Mouse (Mus musculus): ENCODE measurements at regions not wholly inside any gene's neighbourhood (a gene's known extent, or its start where the extent isn't known, plus 50 kb on each side); places are given as distances from the start of the nearest gene placed in this dataset.

DNA sequence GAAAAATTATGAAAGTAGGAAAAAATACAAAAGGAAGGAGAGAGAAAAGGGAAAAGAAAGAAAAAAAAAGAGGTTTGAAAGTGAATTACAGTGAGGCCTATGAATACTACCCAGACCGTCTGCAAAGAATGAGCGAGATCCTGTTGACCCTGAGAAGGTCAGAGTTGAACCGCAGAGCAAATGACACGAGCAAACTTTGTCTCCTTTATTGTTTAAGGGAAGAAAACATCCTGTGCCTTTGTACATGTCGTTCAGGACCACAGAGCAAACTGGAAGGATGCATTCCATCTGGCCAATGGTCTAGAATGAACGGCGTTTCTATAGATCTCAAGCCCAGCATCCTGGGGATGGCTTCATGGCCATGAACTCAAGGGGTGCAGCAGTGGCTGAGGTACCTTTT, 270.6 kb upstream of the Zfp637 start:
- DNase-seq (ENCODE audit: low spot score), result no peak

DNA sequence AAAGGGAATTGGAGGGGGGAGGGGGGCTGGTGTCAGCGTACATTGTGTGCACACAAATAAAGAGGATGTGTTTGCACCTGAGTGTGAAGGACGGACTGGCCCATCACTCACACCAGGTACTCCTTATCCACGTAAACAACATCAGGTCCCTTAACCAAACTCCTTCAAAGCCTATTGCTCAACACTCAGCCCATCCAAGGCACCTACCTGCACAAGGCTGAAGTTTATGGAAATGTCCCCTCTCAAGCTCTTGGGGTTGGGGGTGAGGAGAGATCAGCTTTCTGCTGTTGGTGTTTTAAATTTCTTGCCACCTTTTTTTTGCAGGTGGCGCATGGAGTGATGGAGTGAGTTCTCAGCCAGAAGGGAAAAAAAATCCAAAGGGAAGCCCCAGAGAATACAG, 270.2 kb upstream of the Zfp637 start:
- DNase-seq (ENCODE audit: low spot score), result no peak

DNA sequence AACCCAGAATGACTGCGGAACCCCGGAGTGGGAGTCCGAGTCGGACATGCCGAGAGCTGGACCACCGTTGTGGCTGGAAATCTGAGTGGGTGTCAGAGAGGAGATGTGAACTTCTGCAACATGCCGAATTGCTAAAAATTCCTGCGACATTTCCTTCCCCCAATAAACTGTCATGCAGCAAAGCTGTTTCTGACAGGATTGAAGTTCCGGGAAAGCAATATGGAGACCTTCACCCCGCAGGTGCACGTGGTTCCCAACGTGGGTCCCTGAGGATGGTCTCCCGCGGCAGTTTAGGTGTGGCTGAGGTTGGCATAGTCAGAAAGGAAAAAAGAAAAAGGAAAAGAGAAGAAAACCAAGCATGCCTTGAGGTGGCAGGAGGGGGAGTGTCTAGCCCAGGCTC, 269.0 kb upstream of the Zfp637 start:
- DNase-seq (ENCODE audit: low spot score), result no peak

DNA sequence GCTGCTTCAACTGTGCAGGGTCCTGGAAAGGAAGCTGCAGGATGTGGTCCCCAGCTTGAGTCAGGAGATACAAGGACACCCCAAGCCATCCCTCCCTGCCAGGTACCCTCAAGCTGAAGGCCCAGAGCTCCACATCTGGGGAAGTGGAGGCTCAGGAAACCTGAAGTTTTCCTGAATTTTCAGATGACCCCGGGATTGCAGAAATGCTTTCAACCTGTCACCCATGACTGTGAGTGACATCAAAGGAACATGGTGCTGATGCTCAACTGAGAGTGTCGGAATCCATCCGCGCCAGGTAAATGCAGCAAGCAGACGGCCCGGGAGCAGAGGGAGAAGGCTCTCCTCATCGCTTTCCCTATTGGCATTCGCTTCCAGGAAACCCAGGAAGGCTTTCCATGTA, 267.6 kb upstream of the Zfp637 start:
- no peak for DNase-seq (ENCODE audit: low spot score)

DNA sequence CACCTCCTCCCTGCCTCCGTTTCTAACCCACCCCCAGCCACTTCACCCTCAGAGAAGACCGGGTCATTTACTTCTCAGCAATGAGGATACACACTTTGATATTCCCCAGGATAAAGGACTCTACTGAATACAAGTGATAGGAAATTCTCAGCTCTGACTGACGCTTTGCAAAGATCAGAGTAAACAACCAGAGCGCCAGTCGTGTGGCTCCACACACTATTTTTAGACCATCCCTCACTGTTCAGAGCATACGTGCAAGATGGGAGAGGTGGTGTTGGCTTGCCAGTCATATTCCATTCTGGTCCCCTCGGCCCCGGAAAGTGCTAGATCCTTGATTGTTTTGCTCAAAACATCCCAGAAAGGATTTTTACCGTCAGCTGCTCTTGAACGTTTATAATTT, 266.8 kb upstream of the Zfp637 start:
- no peak for DNase-seq (ENCODE audit: low spot score)

DNA sequence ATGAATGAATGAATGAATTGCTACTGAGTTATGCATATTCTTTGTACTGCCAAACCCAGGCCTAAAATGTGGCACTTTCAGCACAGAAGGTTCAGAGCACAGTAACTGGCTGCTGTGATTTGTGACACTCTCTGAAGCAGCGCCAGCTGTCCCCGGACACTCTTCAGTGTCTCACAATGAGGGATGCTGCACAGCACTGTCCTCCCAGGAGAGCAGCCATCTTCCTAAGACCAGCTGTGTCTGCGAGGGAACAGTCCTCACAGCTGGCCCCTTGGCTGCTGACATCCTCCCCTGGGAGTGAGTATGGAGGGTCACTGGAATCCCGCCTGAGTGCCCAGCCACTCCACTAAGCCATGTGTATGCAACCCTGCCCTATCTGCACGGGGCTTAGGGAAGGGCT, 265.9 kb upstream of the Zfp637 start:
- no peak for DNase-seq (ENCODE audit: low spot score)

DNA sequence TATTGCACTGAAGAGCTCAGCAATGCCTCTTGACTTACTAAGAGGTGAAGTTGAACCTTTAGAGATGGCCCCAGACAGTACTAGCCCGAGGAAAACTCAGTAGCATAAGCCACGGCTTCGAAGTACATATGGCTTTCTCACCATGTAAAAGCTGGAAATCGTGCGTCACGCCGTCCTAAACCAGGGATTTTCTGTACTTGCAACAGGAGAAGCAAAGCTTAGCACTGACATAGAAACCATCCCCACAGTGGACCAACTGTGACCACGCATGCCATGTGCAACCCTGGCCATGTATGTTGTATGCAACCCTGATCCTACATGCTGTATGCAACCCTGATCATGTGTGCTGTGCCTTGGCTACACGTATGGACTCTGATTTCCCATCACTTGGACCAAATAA, 265.0 kb upstream of the Zfp637 start:
- DNase-seq (ENCODE audit: low spot score), result no peak

DNA sequence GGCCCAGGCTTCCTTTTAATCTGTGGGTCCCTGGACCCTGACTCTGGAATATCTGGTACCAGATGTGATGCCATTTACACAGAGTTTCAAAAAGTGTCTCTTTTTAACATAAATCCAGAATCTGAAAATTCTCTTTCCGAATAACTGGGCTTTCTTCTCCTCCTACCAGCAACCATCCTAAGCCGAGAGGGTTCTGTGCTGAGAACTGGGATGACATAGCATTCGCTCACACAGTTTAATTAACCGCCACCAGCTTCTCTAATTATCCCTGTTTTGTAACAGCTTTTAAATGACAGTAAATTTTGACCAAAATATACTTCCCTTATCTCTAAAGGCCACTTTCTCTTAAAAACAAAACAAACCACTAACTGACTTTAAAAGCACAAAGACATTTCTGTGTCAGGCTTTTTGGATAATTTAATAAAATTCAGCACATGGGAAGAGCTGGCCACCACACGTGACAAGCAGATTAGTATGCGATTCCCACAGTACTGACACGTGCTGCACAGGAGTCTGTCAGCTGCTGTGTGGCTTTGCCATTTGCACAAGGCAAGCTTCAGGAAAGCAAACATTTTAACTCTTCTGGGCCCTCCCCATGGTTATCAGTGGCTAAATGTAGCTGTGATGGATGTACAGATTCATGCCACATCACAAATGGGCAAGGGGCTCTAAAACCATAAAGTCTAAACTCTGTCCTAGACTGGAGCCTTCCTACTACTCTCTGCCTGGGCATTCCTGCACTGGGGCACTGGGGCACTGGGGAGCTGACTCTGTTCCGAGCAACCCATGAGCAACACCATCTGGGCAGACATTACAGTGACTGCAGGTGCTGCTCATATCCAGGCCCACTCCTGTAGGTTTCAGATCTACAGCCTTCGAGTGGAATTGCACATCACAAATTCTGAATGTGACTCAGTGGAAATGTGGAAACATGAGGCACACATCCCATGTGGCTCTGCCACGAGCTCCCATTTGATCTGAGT, 263.1 kb upstream of the Zfp637 start:
- no peak for DNase-seq (ENCODE audit: low spot score)

DNA sequence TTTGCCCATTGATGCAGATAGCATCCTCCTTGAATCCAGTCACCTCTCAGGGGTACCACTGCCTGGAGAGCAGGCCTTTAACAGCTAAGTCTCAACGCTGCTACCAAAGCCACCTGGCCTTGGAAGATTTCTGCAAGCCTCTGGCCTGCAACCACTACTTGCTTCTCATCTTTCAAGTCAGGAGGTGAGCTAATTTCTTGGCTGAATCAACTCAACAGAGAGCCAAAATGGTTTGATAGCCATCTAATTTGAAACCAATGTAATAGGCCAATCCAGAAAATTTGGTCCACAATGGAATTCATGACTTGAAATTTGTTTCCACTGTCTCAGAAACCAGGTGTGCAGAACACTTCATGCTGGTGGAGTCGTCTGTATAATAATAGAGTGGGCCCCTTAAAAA, 260.0 kb upstream of the Zfp637 start:
- no peak for DNase-seq (ENCODE audit: low spot score)

DNA sequence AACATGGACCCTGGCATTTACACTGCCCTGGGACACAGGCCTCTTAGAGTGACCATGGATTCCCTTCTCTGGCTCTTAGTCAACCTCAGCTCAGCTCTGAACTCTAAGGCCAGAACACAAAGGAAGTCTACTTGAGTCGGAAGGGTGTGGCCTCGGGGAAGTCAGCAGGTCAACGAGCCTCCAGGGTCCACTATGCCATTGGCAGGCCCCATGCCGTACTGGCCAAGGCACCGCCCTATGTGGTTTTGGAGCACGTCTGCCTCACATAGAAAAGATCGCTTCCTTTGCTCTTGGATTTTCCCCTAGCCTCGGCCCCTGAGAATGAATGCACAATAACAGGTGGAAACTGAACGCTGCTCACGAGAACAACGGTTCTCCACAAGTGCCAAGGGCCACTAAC, 257.9 kb upstream of the Zfp637 start:
- no peak for DNase-seq (ENCODE audit: low spot score)

DNA sequence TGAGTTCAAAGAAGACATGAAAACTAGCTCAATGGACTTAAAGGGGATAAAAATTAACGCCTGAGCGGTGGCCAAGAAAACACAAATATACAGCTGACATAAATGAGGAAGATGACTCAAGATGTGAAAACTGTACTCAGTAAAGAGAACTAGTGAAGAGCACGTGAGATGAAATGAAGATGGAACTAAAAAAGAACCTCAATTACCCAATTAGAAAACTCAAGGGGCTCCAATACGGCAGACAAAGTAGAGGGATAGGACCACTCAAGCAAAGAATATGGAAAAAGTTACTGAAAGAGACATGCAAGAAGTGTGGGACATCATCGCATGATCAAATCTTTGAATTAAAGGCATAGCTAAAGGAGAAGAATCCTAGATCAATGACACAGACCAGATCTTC, 256.4 kb upstream of the Zfp637 start:
- no peak for DNase-seq (ENCODE audit: low spot score)

DNA sequence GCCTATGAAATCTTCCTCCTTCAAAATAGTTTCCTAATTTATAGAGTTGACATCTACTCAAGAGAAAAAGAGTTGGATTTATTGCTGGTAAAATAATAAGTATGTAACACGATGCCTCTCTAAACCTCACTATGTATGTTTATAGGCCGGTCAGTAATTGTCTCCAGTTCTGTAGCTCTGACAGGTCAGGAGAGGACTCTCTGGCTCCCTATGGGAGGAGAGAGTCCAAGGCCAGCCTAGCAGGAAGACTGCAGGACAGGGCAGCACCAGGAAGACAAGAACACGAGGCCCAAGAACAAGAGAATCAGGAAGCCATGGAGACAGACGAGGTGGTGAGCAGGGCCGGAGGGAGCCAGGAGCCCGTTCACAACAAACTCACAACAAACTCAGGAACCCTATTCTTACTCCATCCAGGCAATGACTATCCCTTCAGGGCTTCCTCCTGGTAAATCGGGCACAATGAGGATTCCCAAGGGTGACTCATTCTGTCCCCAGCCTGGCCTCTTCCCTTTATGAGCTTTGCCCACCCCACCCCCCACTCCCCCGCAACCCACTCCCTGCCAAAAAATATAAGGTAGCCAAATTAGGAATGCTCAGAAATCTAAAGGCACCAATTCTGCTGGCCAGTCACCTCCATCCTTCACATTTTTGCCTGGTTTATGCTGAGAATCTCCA, 244.7 kb upstream of the Zfp637 start:
- DNase-seq (ENCODE audit: low spot score), result no peak

DNA sequence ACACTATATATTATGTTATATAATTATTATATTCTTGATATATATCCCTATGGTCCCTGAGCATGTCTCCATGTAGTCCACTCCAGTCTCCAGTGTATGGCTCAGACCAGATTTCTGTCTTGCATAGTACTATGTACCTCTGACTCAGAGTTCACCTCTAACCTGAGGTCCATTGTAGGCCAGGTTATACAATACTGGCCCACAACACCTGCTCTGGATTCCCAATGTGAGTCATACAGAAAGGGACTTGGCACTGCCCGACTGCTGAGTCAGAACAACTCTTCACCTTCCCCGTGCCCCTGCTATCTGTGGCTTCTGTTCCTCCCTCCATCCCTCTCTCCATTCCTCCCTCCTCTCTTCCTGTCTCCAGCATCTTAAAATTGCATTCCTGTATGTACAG, 236.1 kb upstream of the Zfp637 start:
- DNase-seq (ENCODE audit: low spot score), result no peak

DNA sequence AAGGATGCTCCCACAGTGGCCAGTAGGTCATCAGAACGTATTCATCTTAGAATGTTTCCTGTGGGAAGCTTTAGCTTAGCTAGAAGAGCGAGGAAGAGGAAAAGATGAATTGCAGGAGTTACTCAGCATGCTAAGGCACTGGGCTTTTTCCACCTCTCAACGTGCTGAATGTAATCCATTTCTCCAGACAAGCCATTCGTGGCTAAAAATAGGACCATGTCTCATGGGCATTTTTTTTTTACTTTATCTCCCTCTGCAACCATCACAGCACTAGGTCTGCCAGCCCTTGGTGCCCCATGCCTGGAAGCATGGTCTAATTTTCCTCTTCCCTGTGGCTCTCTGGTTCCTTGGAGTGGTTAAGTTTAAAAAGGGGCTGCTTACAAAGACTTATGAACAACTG, 235.3 kb upstream of the Zfp637 start:
- DNase-seq (ENCODE audit: low spot score), result peak; percentile 45

DNA sequence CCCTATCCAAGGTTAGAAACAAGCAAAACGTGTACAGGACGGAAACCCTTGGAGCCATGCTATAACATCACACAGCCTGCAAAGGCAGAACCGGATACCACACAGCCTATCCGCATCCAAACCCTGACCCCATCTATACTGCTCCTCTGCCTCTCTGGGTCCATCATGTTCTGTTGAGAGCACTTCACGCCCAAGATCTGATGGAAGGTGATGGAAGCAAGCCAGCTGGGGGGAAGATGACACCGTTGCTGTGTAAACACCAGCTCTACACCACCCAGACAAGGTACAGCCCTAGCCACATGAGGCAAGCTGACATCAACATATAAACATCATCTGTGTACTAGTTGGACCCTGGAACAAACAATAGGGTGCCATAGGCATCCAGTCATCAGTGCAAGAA, 234.8 kb upstream of the Zfp637 start:
- DNase-seq (ENCODE audit: low spot score), result peak; percentile 37

DNA sequence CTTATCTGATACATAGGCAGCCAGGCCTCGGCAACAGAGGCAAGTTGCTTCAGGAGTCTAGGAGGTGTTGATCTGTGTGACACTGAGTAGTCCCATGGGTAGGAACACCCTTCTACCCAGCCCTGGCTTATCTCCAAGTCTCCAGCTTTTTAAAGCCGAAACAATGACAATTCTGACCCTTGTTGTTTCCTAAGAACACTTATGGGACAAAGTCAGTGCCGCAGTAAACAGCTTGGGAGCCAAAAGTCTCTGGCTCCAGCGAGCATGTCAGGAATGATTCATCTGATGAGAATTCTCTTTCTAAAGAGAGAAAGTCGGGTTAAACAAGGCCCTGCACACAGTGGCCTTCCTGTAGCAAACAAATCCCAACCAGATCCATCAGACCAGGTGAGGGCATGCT, 234.0 kb upstream of the Zfp637 start:
- DNase-seq (ENCODE audit: low spot score), result peak; percentile 98

DNA sequence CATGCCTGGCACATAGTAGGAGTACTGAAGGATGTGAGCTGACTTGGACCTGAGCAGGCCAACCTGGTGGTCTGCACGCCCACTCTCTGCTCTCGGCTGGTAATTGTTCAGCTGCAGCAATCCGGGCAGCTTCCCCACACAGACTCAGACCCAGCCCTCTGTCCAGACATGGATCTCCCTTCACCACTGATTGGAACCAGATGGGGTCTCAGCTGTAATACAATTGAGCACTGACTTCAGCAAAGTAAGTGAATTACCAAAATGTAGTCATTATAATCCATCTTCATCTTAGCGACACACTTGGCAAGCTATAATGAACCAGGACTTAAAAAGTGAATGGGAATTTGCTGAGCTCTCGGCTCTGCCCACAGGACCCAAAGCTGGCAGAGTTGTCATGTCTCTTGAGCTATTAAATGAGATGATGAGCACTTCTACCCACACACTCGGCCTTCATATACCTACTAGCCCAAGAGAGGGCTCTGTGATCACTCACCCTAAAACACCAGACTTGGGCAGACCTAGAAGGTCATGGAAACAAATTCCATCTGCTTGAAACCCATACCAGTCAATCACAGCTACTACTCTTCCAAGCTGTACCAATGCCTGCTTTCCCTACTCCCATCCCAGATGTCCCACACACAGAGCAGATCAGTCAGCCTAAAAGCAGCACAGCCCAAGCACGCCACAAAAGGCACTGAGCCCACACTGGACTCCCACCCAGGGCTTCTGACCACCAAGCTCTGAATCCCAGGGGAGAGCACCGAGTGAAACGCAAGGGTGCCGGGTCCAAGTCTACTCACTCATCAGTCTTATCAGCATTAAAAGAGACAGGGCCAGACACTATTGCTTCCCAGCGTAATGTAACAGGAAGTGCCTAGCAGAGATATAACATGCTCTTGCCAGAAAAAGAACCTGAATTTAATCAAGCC, 231.2 kb upstream of the Zfp637 start:
- DNase-seq (ENCODE audit: low spot score), result peak; percentile 60

DNA sequence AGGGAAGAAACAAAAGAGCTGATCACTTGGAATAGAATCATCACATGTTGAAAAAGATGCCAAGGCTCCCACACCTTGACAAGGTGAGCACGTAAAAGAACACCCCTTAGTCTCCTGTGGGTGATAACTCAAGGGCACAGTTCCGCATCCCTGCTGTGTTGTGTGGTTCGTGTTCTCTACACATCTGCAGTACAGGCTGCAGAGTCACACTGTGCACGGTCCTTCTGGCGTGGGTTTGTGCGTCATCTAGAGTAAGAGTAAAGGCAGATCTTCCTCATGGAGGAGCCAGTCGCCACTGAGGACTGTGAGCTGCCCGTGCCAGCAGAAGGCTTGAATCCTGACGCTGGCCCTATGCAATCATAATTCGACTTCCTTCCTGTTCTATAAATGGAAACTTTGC, 229.7 kb upstream of the Zfp637 start:
- no peak for DNase-seq (ENCODE audit: low spot score)

DNA sequence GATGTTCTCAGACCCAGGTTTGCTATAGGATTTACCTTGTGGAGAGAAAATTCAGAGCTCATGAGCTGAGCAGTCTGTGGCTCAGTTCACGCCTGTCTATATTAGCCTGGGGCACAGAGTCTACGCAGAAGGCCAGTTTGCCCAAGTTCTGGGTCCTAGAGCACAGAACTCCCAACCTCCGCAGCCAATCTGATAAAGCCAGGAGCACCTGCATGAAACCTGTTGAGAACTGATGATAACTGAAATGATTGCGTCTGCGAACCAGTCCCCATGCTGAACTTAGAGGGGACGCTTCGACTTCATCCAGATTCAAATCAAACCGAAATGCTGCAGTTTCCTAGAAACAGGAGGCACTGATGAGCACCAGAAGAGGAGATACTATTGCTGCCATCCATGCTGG, 229.0 kb upstream of the Zfp637 start:
- DNase-seq (ENCODE audit: low spot score), result no peak

DNA sequence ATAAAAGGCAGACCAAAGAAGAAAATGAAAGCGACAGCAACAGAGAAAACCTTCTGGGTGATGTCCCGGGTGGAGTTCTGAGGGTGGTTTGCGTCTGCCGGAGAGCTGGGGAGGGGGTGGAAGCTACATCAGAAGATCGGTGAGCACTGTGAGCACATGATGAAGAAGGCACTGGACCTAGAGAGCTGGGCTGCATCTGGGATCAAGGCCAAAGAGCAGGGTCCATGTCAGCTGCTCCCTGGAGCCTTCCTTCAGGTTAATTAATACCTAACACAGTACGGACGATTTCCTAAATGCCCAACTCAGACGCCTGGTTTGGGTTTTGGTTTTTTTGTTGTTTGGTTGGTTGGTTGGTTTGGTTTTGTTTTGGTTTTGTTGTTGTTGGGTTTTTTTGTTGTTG, 228.6 kb upstream of the Zfp637 start:
- no peak for DNase-seq (ENCODE audit: low spot score)

DNA sequence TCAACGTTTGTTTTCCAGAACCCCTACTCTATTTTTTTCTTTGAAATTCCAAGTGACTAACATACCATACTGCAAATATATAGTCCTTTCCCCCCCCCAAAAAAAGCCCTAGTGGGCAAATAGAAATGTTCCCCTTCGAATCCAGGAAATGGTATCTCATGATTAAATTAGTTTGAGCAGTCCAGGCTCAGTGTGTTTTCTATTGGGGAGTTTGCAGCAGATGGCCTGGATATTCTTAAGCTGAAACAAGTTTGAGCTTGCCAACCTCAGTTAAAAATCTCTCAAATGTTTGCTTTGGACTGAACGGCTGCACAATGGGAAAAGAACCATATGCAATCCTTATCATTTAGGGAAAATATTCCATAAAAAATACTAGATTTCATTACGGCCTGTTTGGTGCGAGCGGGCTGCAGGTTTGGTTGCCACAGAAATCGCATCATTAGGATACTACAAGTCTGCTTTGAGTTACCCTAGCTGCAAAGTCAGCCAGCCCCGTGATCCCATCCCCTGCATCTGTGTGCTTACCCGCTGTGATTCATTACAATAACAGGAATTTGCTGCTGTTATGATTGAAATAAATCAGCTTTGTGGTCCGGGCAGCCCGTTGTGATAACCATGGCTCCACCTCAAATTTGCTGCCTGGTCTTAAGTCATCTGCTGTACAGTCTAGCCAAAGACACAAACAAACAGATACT, 227.2 kb upstream of the Zfp637 start:
- DNase-seq (ENCODE audit: low spot score), result peak; percentile 55

DNA sequence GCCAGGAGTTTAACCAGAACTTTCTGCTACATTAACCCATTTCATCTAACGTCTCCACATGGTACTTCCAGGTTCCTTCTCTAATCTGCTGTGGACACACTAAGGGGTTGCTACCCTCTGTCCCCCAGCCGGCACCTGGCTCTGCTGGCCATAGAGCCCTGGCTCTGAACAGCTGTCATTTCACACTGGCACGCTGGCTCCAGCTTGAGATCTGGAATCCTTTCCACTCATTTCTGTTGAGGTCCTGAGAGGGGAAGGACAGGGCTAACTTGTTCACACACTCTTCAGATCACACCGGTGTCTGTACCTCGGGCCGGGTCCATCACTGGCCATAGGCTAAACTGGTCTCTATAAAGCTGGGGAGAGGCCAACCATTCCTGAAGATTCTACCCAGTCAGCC, 226.6 kb upstream of the Zfp637 start:
- no peak for DNase-seq (ENCODE audit: low spot score)
